Mouse (Mus musculus) ES-Bruce4 (cell line): Measurements from ENCODE around the gene Mfap1a.

Experiments
- CTCF ChIP-seq: IDR thresholded peaks from one replicate; pipeline ENCODE4 v1.8.1; 2011; ENCODE audit warnings: low read depth, low read length
- POLR2A ChIP-seq: IDR thresholded peaks from one replicate; pipeline ENCODE4 v1.8.1; 2011; ENCODE audit warnings: low read length; ENCODE audit not compliant: insufficient read depth

- TF ChIP-seq CTCF (no peak), POLR2A (no peak)
Observed at GRCm38 (mm10) chr2:121450093-121450492, 56.4 kb downstream of the Mfap1a start.
